Mouse (Mus musculus): ENCODE measurements around the gene Fbp1.

- no peak for TF ChIP-seq POLR2A (IDR thresholded peaks at IDR 0.05; ENCODE audit: low read depth, low read length)
- TF ChIP-seq CTCF (IDR thresholded peaks at IDR 0.05; ENCODE audit: extremely low read depth, insufficient read depth, insufficient read length, insufficient replicate concordance): no peak
Observed at GRCm38 (mm10) chr13:62863771-62864170, 24.3 kb downstream of the Fbp1 start.
